Mouse (Mus musculus): Measurements from ENCODE around the gene Golph3l. TPM values are rescaled to one million over a fixed set of nuclear protein-coding genes. Genes with fewer than 3 reads are reported as not detected.
"Not testable (repeated sequence)": the region's sequence is repeated elsewhere in the genome, so short reads cannot be mapped to it uniquely, and the experiment has no call there.

Golph3l gene
- total RNA-seq, 2 experiments from 2014 or later = 93.1 to 104 TPM

- no peak for ATAC-seq (replicated peaks; ENCODE audit: low FRiP score, poor library complexity, severe bottlenecking)
Observed at GRCm38 (mm10) chr3:95652871-95653270, 64.1 kb downstream of the Golph3l start.

DNA sequence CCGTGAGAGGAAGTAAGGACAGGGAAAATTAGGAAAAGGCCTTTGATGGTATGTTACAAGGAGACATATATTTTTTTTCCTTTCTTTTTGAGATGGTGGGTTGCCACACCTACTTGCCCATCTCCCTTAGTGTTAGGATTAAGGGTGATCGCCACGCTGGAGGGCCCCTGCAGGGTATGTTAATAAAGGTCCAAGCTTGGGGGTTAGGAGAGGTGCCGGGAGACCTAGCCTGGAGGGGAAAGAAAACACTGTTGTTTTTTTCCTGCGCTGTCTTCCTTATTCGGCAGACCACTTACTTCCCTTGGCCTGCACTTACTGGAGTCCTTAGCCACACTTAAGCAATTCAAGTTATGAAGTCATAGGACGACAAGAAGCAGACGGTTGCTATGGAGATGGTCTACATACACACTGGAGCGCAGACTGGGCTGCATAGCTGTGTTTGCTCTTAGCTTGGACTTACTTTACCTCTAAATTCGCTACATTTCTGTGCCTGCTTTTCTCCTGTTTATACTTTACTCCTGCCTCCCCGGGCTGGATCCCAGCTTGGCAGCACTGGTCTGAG is 64.8 kb downstream of the Golph3l start:
- ATAC-seq (replicated peaks; ENCODE audit: low FRiP score, poor library complexity, severe bottlenecking) = no peak

DNA sequence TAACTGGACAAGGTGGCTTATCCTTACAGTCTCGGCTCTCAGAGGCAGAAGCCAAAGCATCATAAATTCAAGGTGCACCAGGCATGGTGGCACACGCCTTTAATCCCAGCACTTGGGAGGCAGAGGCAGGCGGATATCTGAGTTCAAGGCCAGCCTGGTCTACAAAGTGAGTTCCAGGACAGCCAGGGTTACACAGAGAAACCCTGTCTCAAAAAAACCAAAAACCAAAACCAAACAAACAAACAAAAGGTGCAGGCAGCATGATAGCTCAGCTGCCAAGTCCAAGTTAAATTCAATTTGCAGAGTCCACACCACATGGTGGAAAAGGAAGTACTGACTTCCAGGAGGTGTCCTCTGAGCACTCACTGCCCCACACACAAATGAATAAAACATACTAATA is 65.6 kb downstream of the Golph3l start:
- not testable (repeated sequence) for ATAC-seq (replicated peaks; ENCODE audit: low FRiP score, poor library complexity, severe bottlenecking)

GRCm38 (mm10) chr3:95655437-95655836 is 66.7 kb downstream of the Golph3l start:
- ATAC-seq (replicated peaks; ENCODE audit: low FRiP score, poor library complexity, severe bottlenecking) = no peak

DNA sequence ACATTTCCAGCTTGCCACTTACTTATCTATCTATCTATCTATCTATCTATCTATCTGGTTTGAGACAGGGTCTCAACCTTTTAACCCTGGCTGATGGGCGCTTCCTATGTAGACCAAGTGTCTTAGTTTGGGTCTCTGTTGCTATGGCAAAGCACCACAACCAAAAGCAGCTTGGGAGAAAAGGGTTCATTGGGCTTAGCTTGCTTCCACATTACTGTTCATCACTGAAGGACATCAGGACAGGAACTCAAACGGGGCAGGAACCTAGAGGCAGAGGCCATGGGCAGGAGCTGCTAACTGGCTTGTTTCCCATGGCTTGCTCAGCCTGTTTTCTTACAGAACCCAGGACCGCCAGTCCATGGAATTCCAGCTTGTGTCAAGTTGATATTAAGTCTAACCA is 68.4 kb downstream of the Golph3l start:
- no peak for ATAC-seq (replicated peaks; ENCODE audit: low FRiP score, poor library complexity, severe bottlenecking)

DNA sequence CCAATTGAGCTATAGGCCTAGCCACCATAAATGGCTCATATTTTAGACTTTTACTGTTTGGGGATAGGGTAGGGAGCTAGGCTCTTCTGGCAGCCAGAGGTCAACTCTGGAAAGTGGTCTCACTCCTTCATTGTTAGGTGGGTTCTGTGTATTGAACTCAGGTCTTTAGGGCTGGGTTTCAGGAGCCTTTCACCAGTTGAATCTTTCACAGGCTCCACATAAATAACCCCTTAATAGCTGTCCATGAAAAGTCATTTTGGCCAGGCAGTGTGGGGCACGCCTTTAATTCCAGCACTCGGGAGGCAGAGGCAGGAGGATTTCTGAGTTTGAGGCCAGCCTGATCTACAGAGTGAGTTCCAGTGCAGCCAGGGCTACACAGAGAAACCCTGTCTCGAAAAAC is 69.0 kb downstream of the Golph3l start:
- ATAC-seq (replicated peaks; ENCODE audit: low FRiP score, poor library complexity, severe bottlenecking) = no peak

GRCm38 (mm10) chr3:95658236-95658867 is 69.6 kb downstream of the Golph3l start, which contains the start of gene Mcl1:
TSS of gene Mcl1 (plus strand) at chr3:95658788.
- peak; percentile 92 for ATAC-seq (replicated peaks; ENCODE audit: low FRiP score, poor library complexity, severe bottlenecking)

GRCm38 (mm10) chr3:95658868-95659712 is 70.4 kb downstream of the Golph3l start:
- peak; percentile 27 for ATAC-seq (replicated peaks; ENCODE audit: low FRiP score, poor library complexity, severe bottlenecking)

DNA sequence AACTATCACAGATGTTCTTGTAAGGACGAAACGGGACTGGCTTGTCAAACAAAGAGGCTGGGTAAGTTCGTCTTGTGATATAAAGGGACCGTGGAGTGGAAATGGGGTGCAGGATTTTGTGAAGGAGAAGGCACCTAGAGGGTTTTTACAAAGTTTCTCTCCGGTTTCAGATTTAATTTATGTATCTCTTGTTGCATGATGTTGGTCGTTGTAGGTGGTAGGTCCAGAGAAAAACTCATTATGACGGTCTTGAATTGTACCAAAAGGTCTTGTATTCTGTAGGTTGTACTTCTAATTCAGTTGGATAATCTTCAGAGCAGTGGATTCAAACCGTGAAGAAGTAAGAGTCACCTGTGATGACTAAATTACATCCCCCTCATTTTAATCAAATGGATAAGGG is 71.2 kb downstream of the Golph3l start:
- no peak for ATAC-seq (replicated peaks; ENCODE audit: low FRiP score, poor library complexity, severe bottlenecking)

DNA sequence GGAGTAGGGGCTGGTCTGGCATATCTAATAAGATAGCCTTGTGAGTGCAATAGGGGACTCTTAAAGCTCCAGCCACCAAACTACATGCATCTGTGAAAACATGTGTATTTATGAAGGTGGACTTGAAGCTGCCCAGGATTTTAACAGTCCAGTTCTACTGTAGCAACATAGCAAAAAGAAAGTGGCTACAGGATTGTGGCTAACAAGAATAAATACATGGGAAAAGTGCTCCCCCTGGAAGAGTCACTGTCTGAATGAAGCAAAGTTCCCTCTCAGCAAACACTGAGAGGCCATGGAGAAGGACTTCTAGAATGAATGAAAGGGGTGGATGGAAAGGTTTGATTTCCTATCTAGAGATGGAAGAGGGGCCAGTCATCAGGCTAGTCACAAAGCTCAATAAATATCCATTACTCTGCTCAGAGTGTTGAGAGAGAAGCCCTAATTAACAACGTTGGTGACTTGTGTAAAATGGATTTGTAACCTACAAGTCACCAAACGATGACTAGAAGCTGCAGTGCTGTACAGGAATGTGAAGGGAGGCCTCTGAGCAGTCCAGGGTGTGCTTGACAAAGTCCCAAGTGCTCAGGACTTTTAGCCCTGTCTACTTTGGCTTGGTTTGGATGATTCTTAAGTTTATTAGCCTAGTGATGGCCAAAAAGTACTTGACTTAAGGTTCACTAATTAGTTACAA is 72.2 kb downstream of the Golph3l start:
- no peak for ATAC-seq (replicated peaks; ENCODE audit: low FRiP score, poor library complexity, severe bottlenecking)

DNA sequence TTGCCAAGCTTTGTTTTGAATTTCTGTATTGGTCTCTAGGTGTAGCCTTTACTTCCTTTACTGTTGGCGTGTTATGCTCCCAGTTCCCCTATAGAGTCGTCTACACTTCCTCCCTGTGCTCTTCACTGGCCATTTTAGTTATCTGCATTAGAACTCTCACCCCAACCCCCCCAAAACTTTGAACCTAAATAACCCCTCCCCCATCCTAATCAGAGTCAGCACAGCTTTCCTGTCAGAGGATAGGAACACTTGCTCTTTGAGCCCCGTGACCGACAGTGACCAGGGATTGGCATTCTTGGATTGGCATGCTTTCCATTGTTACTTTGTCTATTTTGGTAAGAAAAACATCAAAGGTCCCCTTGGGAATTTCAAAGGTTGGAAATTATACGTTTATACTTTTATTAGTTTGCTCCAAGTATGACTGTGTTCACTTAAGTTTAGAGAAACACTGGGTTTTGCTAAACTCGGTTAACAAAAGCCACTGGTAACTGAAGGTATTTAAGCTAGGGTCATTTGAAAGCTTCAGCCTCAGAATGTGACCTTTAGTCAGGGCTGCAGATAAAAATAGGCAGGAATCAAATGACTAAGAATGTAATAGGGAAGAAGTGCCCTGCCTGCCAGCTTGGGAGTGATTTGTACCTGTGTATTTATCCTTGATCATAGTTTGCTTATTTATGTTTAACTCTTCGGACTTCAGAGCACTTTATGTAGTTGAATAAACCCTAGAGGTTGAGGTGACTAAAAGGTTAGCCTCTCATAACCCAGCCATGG is 73.4 kb downstream of the Golph3l start:
- ATAC-seq (replicated peaks; ENCODE audit: low FRiP score, poor library complexity, severe bottlenecking) = no peak

GRCm38 (mm10) chr3:95662724-95663449 is 74.2 kb downstream of the Golph3l start:
- ATAC-seq (replicated peaks; ENCODE audit: low FRiP score, poor library complexity, severe bottlenecking) = no peak

GRCm38 (mm10) chr3:95663486-95663885 is 74.8 kb downstream of the Golph3l start:
- ATAC-seq (replicated peaks; ENCODE audit: low FRiP score, poor library complexity, severe bottlenecking) = no peak

DNA sequence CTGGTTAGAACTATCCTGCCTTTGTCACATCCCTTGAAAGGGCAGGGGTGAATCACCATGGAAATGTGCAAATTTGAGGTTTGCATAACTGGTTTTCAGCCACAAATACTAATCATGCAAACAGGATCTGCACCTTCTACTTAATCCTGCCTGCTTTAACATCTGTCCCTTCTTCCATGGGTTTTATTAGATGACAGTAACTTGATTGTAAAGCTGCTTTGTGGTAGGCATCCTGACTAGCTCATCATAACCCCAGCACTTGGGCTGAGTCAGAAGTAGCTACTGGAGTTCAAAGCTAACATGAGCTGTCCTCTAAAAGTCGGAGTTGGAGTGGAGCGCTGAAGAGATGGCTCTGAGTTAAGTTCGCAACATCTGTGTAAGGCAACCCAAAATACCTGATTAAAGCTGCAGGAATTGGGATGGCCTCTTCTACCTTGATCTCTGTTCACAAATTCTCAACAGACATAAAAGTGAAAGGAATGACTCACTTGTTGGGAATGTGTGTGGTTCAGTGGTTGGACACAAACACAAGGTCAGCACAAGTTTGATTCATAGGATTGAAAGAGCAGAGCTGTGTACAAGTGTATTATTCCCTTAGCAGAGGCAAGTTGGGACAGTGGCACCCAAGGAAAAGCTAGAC is 75.4 kb downstream of the Golph3l start:
- no peak for ATAC-seq (replicated peaks; ENCODE audit: low FRiP score, poor library complexity, severe bottlenecking)

DNA sequence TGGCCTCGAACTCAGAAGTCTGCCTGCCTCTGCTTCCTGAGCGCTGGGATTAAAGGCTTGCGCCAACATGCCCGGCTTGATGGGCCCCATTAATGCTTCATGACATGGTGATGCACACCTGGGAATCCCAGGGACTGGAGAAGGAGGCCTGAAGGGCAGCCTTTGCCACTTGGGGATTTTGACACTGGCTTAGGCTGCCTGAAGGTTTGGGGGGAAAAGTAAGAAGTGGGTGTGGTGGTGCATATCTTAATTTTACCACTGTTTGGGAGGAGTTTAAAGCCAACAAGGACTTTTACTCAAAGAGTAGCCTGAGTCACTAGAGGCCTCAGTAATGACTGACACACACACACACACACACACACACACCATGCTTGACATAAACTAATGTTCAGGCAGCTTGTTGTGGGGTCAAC is 76.2 kb downstream of the Golph3l start:
- peak; percentile 56 for ATAC-seq (replicated peaks; ENCODE audit: low FRiP score, poor library complexity, severe bottlenecking)

DNA sequence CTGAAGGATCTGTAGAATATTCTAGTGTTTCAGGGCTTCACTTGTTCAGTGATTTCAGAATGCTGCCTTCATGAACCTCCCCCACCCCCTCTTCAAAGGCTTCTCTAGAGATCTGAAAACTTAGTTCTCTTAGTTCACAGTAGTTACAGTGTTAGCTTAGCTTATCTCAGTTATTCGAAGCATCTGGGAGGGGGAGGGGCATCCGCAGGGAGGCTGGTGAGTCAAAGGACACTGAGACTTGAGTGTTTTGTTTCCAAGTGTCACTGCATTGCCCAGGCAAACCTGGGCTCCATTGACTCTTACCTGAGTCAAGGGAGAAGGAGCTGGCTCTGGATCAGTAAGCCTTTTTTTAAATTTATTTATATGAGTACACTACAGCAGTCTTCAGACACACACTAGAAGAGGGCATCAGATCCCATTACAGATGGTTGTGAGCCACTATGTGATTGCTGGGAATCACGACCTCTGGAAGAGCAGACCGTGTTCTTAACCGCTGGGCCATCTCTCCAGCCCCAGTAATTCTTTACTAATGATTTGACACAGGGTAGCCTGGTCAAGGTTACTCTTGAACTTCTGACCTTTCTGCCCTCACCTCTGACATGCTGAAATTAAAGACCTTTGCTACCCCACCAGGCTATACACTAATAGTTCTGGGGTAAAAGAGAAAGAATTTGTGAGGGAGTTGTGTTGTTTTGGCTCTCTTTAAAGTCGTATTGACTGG is 77.5 kb downstream of the Golph3l start:
- peak; percentile 84 for ATAC-seq (replicated peaks; ENCODE audit: low FRiP score, poor library complexity, severe bottlenecking)

GRCm38 (mm10) chr3:95667521-95667920 is 78.8 kb downstream of the Golph3l start:
- no peak for ATAC-seq (replicated peaks; ENCODE audit: low FRiP score, poor library complexity, severe bottlenecking)

DNA sequence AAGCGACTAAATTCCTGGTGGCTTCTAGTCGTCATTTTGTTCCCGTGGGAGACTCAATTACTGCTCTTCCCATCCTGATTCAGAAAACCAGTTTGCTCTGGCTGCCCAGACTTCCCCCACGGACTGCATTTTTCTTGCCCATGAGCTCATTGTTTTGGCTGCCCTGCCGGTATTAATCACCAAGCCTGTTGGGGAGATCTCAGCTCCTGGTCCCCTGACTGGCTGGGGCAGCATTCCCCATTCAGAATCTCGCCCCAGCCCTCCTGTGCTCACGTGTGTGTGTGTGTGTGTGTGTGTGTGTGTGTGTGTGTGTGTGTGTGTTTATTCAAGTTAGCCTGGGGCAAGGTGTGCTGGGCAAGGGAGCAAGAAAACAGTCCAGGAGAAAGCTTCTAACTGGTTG is 79.3 kb downstream of the Golph3l start:
- no peak for ATAC-seq (replicated peaks; ENCODE audit: low FRiP score, poor library complexity, severe bottlenecking)

All from erythroid progenitor cell, adult 5-6 weeks (primary cell).